Mouse (Mus musculus) midbrain, postnatal 0 days (tissue): Measurements from ENCODE around the gene Gm21992. TPM values are rescaled to one million over a fixed set of nuclear protein-coding genes. Genes with fewer than 3 reads are reported as not detected.

Experiments
- ATAC-seq: fragments of 200-750 bp; cut with Nextera tagmentation; 2 replicates; pipeline ENCODE4 v1.8.0; 2017; ENCODE audit warnings: moderate number of reproducible peaks, mild to moderate bottlenecking, moderate TSS enrichment, moderate library complexity; ENCODE audit not compliant: low FRiP score
- DNase-seq: peaks from one replicate; pipeline ENCODE4 v3.0.0-alpha.2; 2015; ENCODE audit warnings: low spot score
- H3K27ac ChIP-seq: fragments of 300-500 bp; sonication (generic); 2 replicates; pipeline ENCODE4 v1.5.1; 2014; ENCODE audit warnings: low read depth, mild to moderate bottlenecking, low read length, mixed read lengths
- H3K27me3 ChIP-seq: fragments of 300-500 bp; sonication (generic); 2 replicates; pipeline ENCODE4 v1.6.1; 2014; ENCODE audit warnings: low read length, control low read depth, mixed read lengths; ENCODE audit not compliant: insufficient read depth
- H3K36me3 ChIP-seq: fragments of 300-500 bp; sonication (generic); 2 replicates; pipeline ENCODE4 v1.6.1; 2014; ENCODE audit warnings: low read length, control low read depth, mixed read lengths; ENCODE audit not compliant: insufficient read depth
- H3K4me1 ChIP-seq: fragments of 300-500 bp; sonication (generic); 2 replicates; pipeline ENCODE4 v1.6.1; 2014; ENCODE audit warnings: mild to moderate bottlenecking, control low read depth, antibody characterized with exemption, low read length, mixed read lengths; ENCODE audit not compliant: insufficient read depth
- H3K4me2 ChIP-seq: fragments of 300-500 bp; sonication (generic); 2 replicates; pipeline ENCODE4 v1.6.1; 2014; ENCODE audit warnings: low read depth, mild to moderate bottlenecking, low read length, mixed read lengths; ENCODE audit not compliant: poor library complexity, severe bottlenecking
- H3K4me3 ChIP-seq: fragments of 300-500 bp; sonication (generic); 2 replicates; pipeline ENCODE4 v1.5.1; 2014; ENCODE audit warnings: low read depth, mild to moderate bottlenecking, low read length, moderate library complexity
- H3K9ac ChIP-seq: fragments of 300-500 bp; sonication (generic); replicated peaks from 2 replicates; pipeline ENCODE4 v1.6.1; 2014; ENCODE audit warnings: mild to moderate bottlenecking, low read length, moderate library complexity, mixed read lengths; ENCODE audit not compliant: poor library complexity, severe bottlenecking
- H3K9me3 ChIP-seq: fragments of 300-500 bp; sonication (generic); 2 replicates; pipeline ENCODE4 v1.6.1; 2016; ENCODE audit warnings: low read length, control low read depth
- CTCF ChIP-seq: IDR thresholded peaks from 2 replicates; pipeline ENCODE4 v1.5.1; 2016; ENCODE audit warnings: antibody characterized with exemption, mild to moderate bottlenecking
- WGBS: fragments of 180-500 bp; shearing (Covaris S2); extraction: QIAGEN DNeasy Blood & Tissue Kit; methylation state at CpG from one replicate; pipeline ENCODE4 v1.1.7; 2014; 5-methylcytosine and 5-hydroxymethylcytosine counted together
- polyA plus RNA-seq: library from polyadenylated mRNA; unstranded; fragments of >200 nt; fragmentation: Nextera tagmentation; extraction: Ambion mirVana; gene quantifications from 2 replicates; pipeline ENCODE4 v1.2.1, GENCODE M21; 2015
- total RNA-seq: library from RNA; depleted of rRNA; stranded (reverse); fragments of >200 nt; gene quantifications from 2 replicates; pipeline ENCODE4 v1.2.3, GENCODE M21; 2014; rRNA removed

Gm21992 gene
- total and polyA plus RNA-seq, 2 experiments from 2014 or later: 8.1 to 17.9 TPM

- no peaks in the 10 kb centered on the region for H3K9me3 ChIP-seq
- no peak overlapping the region for H3K9ac ChIP-seq
- H3K27me3 ChIP-seq: no peaks in the 10 kb centered on the region
- no peak for TF ChIP-seq CTCF
- DNase-seq (no peak), ATAC-seq (no peak)
- no peak overlapping the region for H3K4me3 ChIP-seq
- no peak overlapping the region for H3K4me2 ChIP-seq
- H3K27ac ChIP-seq: no peak overlapping the region
- H3K36me3 ChIP-seq: no peaks in the 10 kb centered on the region
- H3K4me1 ChIP-seq: 0 out of 2 replicates have a peak, but pooled peaks cover 3% of the 10 kb centered on the region
- 90% methylated on average over 3 of the region's 3 CpGs for WGBS
These were observed 114.3 kb downstream of the Gm21992 start for GRCm38 (mm10) chr19:4697121-4697520.

- TF ChIP-seq CTCF: no peak
- Histone ChIP-seq H3K4me2 (no peak overlapping the region), H3K4me1 (0 out of 2 replicates have a peak, but pooled peaks cover 3% of the 10 kb centered on the region), H3K9ac (no peak overlapping the region), H3K27ac (no peak overlapping the region), H3K9me3 (no peaks in the 10 kb centered on the region), H3K36me3 (no peaks in the 10 kb centered on the region), H3K4me3 (no peak overlapping the region), H3K27me3 (no peaks in the 10 kb centered on the region)
- DNase-seq (no peak), ATAC-seq (no peak)
- 73% methylated on average over 3 of the region's 3 CpGs for WGBS
These were observed 117.1 kb downstream of the Gm21992 start for GRCm38 (mm10) chr19:4694346-4694745.

Other genes starting within 250 kb of the Gm21992 start
- 164 TPM in 2 replicates for gene Lrfn4, start 195.9 kb downstream of the Gm21992 start, total RNA-seq
- 15.4 and 17.1 TPM in 2 replicates for gene Lrfn4, start 195.9 kb downstream of the Gm21992 start, polyA plus RNA-seq
- gene Rce1, start 186.0 kb downstream of the Gm21992 start, total RNA-seq: 74.9 and 85.1 TPM in 2 replicates
- gene Rce1, start 186.0 kb downstream of the Gm21992 start, polyA plus RNA-seq: 43.3 and 46.7 TPM in 2 replicates
- gene Gm960, start 112.9 kb downstream of the Gm21992 start, total RNA-seq: 0.99 and 3.0 TPM in 2 replicates
- gene Gm960, start 112.9 kb downstream of the Gm21992 start, polyA plus RNA-seq: 5.9 and 6.4 TPM in 2 replicates
- gene Sptbn2, start 100.4 kb downstream of the Gm21992 start, total RNA-seq: 138 and 154 TPM in 2 replicates
- gene Sptbn2, start 100.4 kb downstream of the Gm21992 start, polyA plus RNA-seq: 18.9 and 19.7 TPM in 2 replicates
- 63.2 and 89.1 TPM in 2 replicates for gene Rbm4b, start 55.1 kb downstream of the Gm21992 start, total RNA-seq
- 88.6 and 89.7 TPM in 2 replicates for gene Rbm4b, start 55.1 kb downstream of the Gm21992 start, polyA plus RNA-seq
- gene Rbm4, start 17.7 kb downstream of the Gm21992 start, total RNA-seq: 90.5 and 97.4 TPM in 2 replicates
- gene Rbm4, start 17.7 kb downstream of the Gm21992 start, polyA plus RNA-seq: 39.0 and 40.0 TPM in 2 replicates
- gene Rbm14, start within 50 bp of the Gm21992 start, total RNA-seq: 41.5 and 43.8 TPM in 2 replicates
- gene Rbm14, start within 50 bp of the Gm21992 start, polyA plus RNA-seq: 37.9 and 38.4 TPM in 2 replicates
- 19.9 and 20.0 TPM in 2 replicates for gene Ccs, start 27.7 kb upstream of the Gm21992 start, total RNA-seq
- 40.1 and 42.6 TPM in 2 replicates for gene Ccs, start 27.7 kb upstream of the Gm21992 start, polyA plus RNA-seq
- gene Ccdc87, start 27.8 kb upstream of the Gm21992 start, total RNA-seq: 0.38 and 1.0 TPM in 2 replicates
- gene Ccdc87, start 27.8 kb upstream of the Gm21992 start, polyA plus RNA-seq: 1.1 and 1.2 TPM in 2 replicates
- 117 and 125 TPM in 2 replicates for gene Ctsf, start 43.5 kb upstream of the Gm21992 start, total RNA-seq
- 82.5 and 91.1 TPM in 2 replicates for gene Ctsf, start 43.5 kb upstream of the Gm21992 start, polyA plus RNA-seq
- gene Actn3, start 66.3 kb upstream of the Gm21992 start, total RNA-seq: 4.5 and 5.3 TPM in 2 replicates
- 3.8 and 4.4 TPM in 2 replicates for gene Actn3, start 66.3 kb upstream of the Gm21992 start, polyA plus RNA-seq
- gene Zdhhc24, start 67.1 kb upstream of the Gm21992 start, total RNA-seq: 24.0 and 29.8 TPM in 2 replicates
- gene Zdhhc24, start 67.1 kb upstream of the Gm21992 start, polyA plus RNA-seq: 17.2 and 18.1 TPM in 2 replicates
- 31.8 and 40.6 TPM in 2 replicates for gene Bbs1, start 95.0 kb upstream of the Gm21992 start, total RNA-seq
- gene Bbs1, start 95.0 kb upstream of the Gm21992 start, polyA plus RNA-seq: 9.0 and 10.2 TPM in 2 replicates
- gene Dpp3, start 116.7 kb upstream of the Gm21992 start, total RNA-seq: 84.6 and 94.7 TPM in 2 replicates
- gene Dpp3, start 116.7 kb upstream of the Gm21992 start, polyA plus RNA-seq: 87.7 and 96.3 TPM in 2 replicates
- 10.9 and 24.4 TPM in 2 replicates for gene Peli3, start 131.5 kb upstream of the Gm21992 start, total RNA-seq
- gene Peli3, start 131.5 kb upstream of the Gm21992 start, polyA plus RNA-seq: 8.4 and 8.6 TPM in 2 replicates
- 88.2 and 93.1 TPM in 2 replicates for gene Mrpl11, start 150.5 kb upstream of the Gm21992 start, total RNA-seq
- 141 and 145 TPM in 2 replicates for gene Mrpl11, start 150.5 kb upstream of the Gm21992 start, polyA plus RNA-seq
- gene Npas4, start 178.7 kb upstream of the Gm21992 start, total RNA-seq: 3.4 and 5.9 TPM in 2 replicates
- 0.36 and 0.43 TPM in 2 replicates for gene Npas4, start 178.7 kb upstream of the Gm21992 start, polyA plus RNA-seq
- 21.4 and 30.2 TPM in 2 replicates for gene Slc29a2, start 212.2 kb upstream of the Gm21992 start, total RNA-seq
- gene Slc29a2, start 212.2 kb upstream of the Gm21992 start, polyA plus RNA-seq: 19.1 and 21.1 TPM in 2 replicates
- gene B4gat1, start 227.2 kb upstream of the Gm21992 start, total RNA-seq: 136 and 143 TPM in 2 replicates
- gene B4gat1, start 227.2 kb upstream of the Gm21992 start, polyA plus RNA-seq: 172 and 177 TPM in 2 replicates
- gene AC124502.3, start 227.3 kb upstream of the Gm21992 start, total RNA-seq: 3.8 and 12.5 TPM in 2 replicates
- gene AC124502.3, start 227.3 kb upstream of the Gm21992 start, polyA plus RNA-seq: 2.2 and 3.7 TPM in 2 replicates
- gene Brms1, start 229.7 kb upstream of the Gm21992 start, total RNA-seq: 2.1 TPM in 1 of 2 replicates, not detected in the other
- 14.3 and 15.3 TPM in 2 replicates for gene Brms1, start 229.7 kb upstream of the Gm21992 start, polyA plus RNA-seq
- 4.0 and 4.3 TPM in 2 replicates for gene Rin1, start 238.9 kb upstream of the Gm21992 start, total RNA-seq
- gene Rin1, start 238.9 kb upstream of the Gm21992 start, polyA plus RNA-seq: 0.76 and 0.96 TPM in 2 replicates